Mouse (Mus musculus) liver, embryonic 14.5 days (tissue): ENCODE data around the gene Cx3cl1.

Experiments used
- CTCF ChIP-seq: IDR thresholded peaks from 2 replicates; pipeline ENCODE4 v1.5.1; 2016; ENCODE audit warnings: antibody characterized with exemption, low read depth, control low read depth
- EP300 ChIP-seq: IDR thresholded peaks from 2 replicates; pipeline ENCODE4 v1.6.1; 2016; ENCODE audit warnings: antibody characterized with exemption, low read depth

DNA sequence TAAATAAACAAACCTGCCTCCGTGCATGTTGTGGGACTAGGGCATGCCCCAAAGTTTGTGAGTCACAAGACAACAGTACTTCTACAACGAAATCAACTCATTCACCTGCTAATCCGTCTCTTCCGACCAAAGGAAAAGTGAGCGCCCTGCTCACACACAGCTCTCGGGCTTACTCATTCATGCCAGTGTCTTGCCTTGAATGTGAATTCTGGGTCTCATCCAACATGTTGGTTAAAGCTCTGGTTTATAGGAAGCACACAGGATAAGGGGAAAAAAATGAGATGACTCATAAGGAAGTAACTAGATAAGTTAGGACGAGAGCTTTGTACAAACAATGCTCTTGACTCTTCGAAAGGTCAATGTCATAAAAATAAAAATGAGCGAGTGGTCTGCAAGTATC lies 4.8 kb upstream of the Cx3cl1 start:
- TF ChIP-seq CTCF (no peak), EP300 (no peak)
